Mouse (Mus musculus) c-Kit-positive CD71-positive TER-119-negative erythroid progenitor cells, embryonic 14.5 days (primary cell): ENCODE data around the gene Klhl22.

Source experiments
- DNase-seq: peaks from one replicate; pipeline ENCODE4 v3.0.0-alpha.2; 2013; ENCODE audit warnings: low read depth

The Klhl22 gene

DNA sequence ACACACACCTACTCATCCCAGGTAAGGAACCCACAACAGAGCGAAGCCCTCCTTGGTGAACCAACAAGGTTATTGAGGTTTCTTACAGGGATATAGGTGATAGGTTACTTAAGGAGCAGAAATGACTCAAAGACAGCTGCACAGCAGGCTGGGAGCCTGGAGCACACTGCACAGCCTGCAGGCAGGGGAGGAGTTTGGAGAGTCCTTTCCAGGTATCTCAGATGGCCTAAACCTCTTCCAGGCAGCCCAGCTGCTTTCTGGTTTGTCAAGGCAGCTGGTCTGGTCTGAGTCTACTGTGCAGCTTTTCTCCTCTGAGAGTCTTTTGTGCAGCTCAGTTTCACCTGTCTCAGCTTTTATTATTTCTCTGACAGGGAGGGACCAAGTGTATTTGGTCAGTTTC lies 1.7 kb upstream of the Klhl22 start:
- DNase-seq = no peak

DNA sequence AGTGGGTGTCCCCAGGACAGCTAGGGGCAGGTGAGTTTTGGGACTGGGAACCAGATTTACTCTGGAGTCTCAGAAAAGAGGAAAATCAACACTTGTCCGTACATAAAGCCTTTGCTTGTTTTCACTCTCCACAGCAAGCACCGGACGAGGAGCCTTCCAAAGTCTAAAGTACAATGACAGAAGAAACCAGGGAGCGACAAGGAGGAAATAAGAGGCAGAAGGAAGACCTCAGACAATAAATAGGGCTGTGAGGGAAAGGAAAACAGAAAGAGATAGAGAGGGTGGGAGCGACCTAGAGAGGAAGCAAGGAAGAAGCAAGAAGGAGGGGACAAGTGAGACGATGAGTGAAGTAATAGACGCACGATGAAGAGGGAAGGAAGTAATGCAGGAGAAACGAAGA lies 516 bp upstream of the Klhl22 start:
- DNase-seq = no peak

DNA sequence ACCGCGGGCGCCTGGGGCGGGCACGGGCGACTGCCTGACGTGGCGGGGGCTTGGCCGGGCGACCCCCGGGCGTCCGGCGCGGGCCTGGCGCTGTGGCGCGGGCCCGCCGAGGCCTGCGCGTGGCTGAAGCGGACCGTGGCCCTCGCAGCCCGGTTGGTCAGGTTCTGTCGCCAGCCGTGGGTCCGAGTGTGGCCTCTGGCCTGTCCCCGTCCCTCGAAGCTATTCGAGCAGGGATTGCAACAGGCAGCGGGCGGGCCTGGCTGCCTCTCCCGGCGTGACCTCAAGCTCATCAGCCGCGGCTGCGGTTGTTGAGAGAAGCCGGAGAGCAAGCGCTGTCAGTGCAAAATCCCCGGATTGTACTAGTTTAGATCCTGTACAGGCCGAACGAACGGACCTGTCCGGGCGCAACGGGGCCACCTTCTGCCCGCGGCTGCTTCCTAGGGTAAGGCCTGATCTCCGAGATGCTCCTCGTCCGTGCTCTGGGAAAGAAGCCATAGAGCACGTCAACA lies 449 bp downstream of the Klhl22 start:
- no peak for DNase-seq

DNA sequence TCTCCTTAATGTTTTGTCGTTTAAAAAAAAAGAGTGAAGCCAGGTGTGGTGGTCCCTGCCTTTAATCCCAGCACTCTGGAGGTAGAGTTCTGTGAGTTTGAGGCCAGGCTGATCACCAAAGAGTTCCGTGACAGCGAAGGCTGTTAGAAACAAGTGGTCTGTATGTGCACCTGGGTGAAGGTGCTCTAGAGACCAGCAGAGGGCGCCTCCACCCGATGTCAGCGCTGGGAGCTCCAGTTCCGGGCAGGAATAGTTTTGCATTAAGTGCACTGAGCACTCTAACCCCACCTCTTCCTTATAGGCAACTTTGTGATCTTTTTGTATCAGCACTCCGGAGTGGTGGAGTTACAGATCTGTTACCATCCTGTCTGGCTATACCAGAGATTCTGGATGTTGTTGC lies 1.2 kb downstream of the Klhl22 start:
- DNase-seq = peak; percentile 49

DNA sequence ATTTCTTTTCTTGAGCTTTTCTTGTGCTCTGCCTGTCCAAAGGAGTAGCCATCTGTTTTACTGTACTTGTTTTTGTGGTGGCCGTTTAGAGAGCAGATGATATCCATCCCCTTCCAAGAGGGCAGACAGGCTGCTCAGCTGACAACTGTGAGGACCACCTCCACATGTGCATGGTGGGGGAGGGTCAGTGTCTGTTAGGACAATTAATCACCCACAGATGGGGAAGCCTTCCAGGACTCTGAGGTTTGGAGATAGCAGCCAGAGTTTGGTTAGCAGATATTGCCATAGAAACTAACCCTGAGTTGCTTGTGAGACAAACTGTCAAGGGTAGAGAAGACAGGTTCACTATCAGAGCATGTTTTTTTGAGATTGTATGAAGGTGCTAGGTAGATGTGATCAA lies 1.7 kb downstream of the Klhl22 start:
- DNase-seq = peak; percentile 66

DNA sequence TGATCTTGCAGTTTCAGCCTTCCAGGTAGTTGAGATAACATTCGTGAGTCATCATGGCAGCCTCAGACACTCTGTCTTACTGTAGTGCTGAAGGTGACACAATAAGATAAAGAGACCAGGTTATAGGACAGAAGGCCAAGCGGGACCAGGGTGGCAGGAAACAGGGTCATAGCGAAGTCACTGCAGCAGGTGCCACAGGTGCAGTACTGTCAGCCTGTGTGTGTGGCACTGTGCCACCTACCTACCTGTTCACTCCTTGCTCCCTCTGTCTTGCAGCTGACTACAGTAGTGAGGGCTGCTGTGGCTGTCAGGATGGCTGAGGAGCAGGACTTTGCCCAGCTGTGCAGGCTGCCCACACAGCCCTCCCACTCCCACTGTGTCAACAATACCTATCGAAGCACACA lies 4.7 kb downstream of the Klhl22 start:
- peak; percentile 48 for DNase-seq

DNA sequence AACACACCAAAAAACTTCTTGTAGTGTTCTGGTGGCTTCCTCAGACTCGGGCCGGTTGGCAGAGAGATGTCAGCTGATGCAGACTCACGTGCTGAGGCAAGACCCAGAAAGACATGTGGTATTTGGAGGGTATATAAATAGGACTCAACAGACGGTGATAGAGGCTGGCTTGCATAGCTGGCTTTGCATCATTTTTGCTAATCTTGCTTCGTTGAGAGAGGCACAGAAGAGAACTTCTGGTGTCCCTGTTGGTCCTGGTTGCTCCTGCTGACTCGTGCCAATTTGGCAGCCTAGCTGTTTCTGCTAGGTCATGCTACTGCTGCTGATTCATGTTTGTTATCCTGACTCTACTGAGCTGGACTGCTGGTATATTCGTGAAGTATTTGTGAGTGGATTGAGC lies 9.4 kb downstream of the Klhl22 start:
- no peak for DNase-seq

DNA sequence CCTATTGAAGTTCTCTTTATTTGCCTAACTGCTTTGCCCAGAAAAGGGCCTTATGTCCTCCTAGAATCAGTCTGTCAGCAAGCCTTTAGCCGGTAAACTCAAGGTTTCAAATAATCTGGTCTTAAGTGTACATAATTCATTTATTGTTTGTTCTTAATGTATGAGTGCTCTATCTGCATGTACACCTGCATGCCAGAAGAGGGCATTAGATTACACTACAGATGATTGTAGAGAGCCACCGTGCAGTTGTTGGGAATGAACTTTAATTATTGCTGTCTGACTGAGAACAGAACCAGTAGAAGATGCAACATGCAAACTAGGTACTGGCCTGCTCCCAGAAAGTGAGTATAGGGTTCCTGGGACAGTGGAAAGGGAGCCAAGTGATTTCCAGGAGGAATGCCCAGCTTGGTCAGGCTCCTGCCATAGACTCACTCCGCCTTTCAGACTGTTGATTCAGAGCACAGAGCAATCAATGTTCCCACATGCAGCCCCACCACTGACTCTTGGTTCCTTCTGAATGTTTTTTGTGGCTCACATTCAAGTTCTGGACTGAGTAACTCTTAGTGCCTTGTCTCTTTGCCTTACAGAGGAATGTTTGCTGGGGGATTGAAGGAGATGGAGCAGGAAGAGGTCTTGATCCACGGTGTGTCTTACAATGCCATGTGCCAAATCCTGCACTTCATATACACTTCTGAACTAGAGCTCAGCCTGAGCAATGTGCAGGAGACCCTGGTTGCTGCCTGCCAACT lies 11.9 kb downstream of the Klhl22 start:
- no peak for DNase-seq

DNA sequence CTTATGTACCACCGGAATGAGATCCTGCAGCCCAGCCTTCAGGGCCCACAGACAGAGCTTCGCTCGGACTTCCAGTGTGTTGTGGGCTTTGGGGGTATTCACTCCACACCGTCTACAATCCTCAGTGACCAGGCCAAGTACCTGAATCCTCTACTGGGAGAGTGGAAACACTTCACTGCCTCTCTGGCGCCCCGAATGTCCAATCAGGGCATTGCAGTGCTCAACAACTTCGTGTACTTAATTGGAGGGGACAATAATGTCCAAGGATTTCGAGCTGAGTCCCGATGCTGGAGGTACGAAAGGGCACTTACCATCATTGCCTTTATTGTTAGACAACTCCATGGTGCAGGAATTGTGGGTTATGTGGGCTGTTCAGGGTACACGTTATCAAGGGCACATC lies 17.4 kb downstream of the Klhl22 start:
- DNase-seq = no peak

DNA sequence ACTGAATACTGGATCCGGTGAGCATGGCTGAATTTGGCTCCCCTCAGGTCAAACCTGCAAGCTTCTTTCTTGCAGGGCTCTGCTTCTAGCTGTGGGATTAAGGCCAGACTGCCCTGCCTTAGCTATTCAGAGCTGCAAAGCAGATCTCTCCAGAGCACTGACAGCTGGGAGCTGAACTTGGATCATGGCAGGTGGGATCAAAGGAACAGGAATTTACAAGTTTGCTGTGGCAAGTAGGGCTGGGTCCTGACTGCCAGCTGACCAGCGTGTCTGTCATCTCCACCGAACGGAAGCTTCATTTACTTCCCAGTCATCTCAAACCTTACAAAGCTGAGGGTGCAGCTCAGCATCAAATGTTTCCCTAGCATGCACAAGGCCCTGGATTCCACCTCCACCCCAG lies 18.8 kb downstream of the Klhl22 start:
- DNase-seq = no peak

DNA sequence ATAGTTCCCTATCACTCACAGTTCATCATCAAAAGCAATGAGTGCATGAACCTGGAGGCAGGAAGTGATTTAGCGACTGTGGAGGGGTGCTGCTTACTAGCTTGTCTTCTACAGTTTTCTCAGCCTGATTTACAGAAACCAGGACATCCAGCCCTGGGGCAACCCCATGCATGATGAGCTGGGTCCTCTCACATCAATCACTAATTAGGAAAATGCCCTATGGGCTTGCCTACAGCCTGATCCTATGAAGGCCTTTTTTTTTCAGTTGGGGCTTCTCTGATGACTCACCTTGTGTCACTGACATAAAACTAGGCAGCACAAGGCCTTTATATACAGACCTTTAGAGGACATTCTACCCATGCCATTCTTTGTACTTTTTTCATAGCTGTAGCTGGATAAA lies 20.3 kb downstream of the Klhl22 start:
- DNase-seq = no peak

DNA sequence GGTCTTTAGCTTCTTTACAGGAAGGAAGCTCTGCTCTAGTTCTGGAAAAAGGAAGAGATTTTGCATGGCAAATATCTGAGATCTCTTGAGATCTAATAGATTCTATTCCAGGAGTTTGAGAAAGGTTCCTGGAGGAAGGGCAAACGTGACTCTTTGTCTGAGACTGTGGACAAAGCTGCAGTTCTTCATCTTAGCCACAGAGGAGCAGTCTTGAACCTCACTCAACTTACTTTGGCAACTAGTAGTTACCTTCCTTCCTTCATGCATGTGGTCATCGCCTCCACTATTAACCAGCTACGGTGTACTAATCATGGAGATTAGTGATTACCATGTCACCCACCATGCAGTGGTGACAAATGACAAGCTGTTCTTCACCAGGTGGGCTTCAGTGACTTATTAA lies 25.9 kb downstream of the Klhl22 start:
- no peak for DNase-seq

DNA sequence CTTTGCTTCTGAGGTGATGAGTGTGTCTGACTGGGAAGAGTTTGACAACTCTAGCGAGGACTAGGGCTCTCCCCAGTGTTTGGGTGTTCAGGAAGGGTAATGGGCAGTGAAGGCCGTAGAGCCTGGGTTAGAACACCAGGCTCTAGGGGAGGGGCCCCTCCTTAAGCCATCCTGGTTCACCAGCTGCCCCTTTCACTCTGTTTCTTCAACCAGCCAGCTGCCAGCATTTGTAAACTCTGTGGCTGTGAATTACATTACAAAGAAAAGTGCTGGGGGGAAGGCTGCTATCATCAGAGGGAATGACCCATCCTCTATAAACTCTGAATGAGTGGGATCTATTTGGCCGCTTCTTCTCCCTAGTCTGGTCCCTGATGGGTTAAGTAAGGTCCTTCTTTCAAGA lies 33.3 kb downstream of the Klhl22 start:
- no peak for DNase-seq

DNA sequence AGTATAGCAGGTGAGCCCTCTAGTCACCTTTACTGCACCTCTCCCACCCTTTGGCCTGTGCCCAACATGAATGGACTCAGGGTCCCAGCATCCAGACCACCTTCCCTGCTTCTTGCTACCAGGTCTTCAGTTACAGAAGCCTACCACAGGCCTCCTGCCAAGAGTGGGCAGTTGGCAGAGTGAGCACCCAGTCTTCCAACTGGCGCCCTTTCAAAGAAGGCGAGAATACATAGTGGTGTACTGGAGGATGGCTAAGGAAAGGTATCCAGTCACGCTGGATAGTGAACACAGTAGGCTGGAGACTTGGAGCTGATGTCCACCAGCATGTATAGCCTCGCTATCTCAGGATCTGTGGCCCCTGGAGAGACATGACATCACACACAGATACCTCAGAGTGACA lies 34.6 kb downstream of the Klhl22 start:
- DNase-seq = no peak

DNA sequence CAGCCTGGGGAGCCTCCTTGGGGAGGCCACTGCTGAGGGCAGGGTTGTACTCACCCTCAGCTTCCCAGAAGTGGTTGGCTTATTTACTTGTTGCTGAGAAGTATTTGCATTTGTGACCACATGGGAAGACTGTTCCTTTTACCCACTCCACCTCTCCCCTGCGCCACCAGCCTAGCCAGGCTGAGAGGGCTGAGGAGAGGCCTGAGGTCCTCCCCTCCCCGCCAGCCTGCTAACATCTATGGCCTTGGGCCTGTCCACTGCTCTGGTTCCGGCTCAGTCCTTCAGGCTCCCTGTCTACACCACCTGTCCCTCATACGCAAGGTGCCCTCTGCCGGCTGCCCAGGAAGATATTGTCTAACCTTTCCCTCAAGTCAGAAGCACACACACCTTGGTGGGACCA lies 36.2 kb downstream of the Klhl22 start:
- no peak for DNase-seq

DNA sequence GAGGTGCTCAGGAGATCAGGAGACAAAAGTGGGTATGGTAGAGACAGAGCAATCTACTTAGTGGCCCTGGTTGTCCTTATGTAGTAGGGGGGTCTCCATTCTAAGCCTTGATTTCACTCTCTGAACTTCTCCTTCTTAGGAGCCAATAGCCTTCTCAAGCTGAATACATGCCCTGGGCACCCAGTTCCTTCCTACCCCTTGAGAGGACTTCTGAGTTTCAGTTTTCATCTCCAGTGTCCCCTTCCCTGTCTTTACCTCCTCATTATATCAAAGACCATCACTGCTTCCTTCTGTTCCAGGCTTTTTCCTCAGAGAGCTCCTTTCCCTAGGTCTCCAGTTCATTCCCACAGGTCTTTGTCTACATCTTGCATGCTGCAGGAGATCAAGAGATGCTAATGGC lies 37.1 kb downstream of the Klhl22 start:
- DNase-seq = no peak

DNA sequence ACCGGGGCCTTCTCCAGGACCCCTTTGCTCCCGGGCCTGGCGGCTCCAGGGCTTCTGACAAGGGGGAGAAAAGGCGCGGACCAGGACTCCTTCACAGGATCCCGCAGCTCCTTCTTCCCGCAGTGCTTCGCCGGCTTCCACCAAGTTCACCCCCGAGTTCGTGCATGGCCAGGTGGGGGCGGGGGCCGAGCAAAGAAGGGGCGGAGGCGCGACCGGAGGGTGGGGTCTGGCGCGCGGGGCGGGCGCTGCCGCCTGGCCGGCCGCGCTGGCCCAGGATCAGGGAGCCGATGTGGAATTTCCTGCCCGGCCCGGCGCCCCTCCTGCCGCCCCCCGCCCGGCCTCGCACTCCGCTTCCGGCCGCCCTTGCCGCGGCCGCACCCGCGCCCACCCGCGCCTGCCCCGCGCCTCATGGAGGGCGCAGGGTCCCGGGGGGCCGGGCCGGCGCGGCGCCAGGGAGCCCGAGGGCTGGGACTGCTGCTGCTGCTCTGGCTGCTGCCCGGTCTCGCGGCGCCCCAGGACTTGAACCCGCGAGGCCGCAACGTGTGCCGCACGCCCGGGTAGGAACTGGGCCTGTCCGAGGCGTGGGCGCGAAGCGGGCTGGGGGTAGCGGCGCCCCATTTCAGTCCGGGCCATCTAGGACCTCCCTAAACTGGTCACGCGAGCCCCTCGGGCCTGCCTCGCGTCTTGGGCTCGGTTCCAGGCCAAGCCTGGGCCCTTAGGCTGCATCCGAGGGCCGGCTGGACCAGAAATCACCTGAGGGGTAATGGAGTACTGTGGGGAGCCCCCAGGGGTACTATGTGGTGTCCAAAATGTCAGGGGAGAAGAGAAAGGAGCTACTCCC lies 37.8 kb downstream of the Klhl22 start, which contains the start of gene Scarf2:
Gene Scarf2, plus strand, starts transcription at position 312 of the 841 bp plus-strand sequence.
- no peak for DNase-seq

DNA sequence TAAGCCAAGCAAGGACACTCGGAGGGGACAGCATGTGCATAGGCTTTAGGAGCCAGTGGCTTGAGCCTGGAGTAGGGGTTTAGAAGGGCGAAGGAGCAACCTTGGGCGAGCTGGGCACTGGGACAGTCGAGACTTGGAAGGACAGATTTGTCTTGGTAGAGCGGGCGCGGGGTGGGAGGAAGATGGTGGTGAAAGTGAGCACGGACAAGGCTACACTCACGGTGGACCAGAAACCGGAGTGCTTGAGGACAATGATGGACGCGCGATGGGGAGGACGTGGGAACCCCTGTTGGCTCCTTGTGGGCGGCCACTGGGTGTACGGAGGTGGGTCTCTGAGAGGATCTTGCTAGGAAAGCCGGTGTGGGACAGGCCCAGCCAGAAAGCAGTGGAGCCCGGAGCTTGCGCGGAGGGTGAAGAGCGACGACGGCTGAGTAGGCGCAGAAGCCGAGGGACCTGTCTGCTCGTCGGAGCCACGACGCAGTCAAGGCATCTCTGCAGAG lies 38.4 kb downstream of the Klhl22 start:
- DNase-seq = no peak

DNA sequence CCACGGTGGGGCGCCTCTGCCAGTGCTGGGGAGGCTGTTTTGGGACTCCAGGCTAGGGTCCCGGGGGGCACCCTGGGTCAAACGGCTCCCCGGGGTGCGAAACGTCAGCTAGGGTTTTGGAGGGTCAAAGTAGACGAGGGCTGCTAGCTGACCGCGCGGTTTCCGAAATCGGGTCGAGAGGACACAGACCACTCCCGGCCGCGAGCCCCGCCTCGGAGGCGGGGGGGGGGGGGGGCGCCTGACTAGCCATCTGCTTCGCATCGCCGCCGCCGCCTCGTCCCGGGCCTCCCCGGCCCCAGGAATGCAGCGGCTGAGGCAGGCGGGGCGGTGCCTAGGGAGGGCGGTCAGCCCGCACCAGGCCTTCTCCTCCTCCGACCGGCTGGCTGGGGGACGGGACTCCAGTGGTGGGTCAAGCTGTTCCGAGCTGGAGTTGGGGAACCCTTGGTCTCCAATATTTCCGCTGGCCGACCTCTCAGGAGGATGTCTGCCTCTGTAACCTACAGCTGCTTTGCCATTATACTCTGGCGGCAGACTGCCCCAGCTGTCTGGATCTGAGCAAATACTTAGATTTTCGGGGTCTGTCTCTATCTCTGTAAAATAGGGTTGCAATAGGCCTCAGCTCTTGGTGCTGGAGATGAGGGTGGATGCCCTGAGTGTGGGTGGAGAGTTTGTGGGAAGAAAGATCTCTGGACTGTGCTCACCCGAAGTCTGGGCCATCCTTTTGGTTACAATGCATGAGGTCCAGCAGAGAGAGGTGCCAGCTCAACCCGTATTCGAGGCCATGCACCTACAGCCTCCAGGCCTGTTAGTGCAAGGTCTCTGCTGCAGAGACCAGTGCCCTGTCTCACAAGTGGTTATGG lies 39.1 kb downstream of the Klhl22 start:
- no peak for DNase-seq

DNA sequence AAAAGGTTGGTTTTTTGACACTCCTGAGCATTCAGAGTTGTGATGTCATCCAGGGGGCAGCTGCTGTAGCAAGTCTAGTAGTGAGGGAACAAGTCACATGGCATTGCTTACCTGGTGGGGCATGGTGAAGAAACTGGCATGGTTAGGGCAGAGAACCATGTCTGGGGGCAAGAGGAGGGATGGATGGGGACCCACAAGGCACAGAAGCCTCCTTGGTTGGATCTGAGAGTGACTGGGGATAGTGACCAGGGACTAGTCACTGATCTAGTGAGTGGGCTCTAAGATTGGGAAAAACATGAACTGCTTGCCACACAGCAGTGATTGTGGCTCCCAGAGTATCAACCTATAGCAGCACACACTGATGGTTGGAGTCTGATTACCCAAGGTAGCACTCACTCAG lies 40.2 kb downstream of the Klhl22 start:
- DNase-seq = no peak

DNA sequence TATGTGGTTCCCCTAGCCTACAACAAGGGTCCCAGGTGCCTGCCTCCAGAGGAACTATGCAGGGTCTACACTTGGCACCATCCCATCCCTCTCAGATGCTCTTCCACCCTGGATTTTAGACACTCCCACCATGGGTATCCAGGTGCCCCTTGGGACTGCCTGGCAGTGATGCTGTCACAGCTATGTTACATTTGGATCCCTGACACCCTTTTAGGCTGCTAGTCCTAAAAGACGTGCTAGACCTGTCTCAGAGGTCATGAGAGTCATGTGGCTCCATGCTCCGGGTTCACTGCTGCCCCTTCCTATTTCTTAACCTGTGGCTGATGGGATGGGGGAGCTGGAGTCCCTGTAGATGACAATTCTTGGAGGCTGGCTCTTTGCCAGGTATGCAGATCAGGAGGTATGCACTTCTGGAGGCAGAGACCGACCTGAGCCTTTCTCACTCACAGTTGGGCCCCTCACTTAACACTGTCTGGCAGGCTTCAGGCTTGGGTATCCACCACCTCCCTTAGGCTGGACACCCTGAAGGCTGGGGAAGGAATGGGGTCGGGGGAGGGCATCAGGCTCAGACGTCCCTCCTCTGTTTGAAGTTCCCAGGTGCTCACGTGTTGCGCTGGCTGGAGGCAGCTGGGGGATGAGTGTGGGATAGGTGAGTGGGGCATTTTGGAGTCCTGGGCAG lies 42.5 kb downstream of the Klhl22 start:
- DNase-seq = no peak

DNA sequence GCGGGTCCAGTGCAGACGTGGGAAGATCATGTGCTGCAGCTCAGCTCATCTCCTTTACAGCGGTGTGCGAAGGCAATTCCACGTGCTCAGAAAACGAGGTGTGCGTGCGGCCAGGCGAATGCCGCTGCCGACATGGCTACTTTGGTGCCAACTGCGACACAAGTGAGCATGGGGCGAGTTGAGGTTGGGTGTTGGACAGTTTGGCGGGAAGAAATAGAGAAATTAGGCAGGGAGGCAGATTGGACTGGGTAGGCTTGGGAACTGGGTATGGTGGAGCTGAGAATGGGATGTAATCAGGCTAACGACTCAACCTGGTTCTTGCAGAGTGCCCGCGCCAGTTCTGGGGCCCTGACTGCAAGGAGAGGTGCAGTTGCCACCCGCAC lies 43.0 kb downstream of the Klhl22 start:
- no peak for DNase-seq
